Mouse (Mus musculus) thymus, adult 2 months (tissue): ENCODE measurements around the gene Bcorl1.

Experiments used
- CTCF ChIP-seq: fragments of 200-500 bp; IDR thresholded peaks from 2 replicates; pipeline ENCODE4 v1.5.1; 2012; ENCODE audit warnings: mild to moderate bottlenecking, control low read depth, low read length, moderate library complexity, borderline replicate concordance; ENCODE audit not compliant: control insufficient read depth, poor library complexity, insufficient read depth; ENCODE audit errors: extremely low read depth
- POLR2A ChIP-seq: fragments of 200-500 bp; IDR thresholded peaks from 2 replicates; pipeline ENCODE4 v1.6.1; 2012; ENCODE audit warnings: mild to moderate bottlenecking, low read length, control low read depth, moderate library complexity; ENCODE audit not compliant: control insufficient read depth, poor library complexity, insufficient read depth; ENCODE audit errors: extremely low read depth

- no peak for TF ChIP-seq CTCF
- TF ChIP-seq POLR2A = no peak
These were observed 29.4 kb upstream of the Bcorl1 start for GRCm38 (mm10) chrX:48311727-48312126.
